Mouse (Mus musculus) thymus, postnatal 4 days (tissue): ENCODE data around the gene Haao.

ENCODE experiments used
- DNase-seq: peaks from one replicate; pipeline ENCODE4 v3.0.0; 2021

The Haao gene

DNA sequence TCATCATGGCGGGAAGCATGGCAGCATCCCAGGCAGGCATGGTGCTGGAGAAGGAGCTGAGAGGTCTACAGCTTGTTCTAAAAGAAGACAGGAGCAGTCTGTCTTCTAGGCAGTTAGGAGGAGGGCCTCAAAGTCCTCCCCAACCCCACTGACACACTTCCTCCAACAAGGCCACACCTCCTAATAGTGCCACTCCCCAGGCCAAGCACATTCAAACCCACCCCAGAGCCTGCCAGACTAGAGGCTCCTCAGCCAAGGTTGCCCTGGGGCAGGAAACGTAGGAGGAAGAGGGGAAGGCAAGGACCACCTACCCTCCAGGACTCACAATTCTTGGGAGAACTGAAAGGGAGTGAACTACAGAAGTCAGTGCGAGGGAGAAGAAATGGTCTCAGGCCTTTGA is at the start of gene Haao:
Gene Haao, minus strand, starts transcription at position 149 of the 400 bp plus-strand sequence.
- DNase-seq, result peak; percentile 46

GRCm38 (mm10) chr17:83897361-83897799 is 49.6 kb upstream of the Haao start:
- no peak for DNase-seq

DNA sequence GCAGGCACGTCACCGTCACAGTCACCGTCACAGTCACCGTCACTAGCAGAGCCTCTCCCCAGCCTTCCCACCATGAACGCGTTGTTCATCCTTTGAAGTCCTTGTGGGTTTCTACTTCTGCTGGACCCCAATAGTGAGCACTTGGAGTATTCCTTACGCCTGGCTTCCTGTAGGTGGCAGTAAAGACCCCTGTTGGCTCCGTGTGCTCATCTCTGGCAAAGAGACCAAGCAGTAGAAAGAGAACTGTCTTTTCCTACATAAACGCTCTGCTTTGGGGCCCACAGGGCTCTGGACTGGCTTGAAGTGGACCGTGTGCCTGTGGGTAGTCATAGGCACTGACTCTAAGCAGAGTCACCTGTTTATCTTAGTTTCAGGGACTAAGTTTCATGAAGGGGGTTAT is 49.0 kb upstream of the Haao start:
- peak; percentile 60 for DNase-seq

DNA sequence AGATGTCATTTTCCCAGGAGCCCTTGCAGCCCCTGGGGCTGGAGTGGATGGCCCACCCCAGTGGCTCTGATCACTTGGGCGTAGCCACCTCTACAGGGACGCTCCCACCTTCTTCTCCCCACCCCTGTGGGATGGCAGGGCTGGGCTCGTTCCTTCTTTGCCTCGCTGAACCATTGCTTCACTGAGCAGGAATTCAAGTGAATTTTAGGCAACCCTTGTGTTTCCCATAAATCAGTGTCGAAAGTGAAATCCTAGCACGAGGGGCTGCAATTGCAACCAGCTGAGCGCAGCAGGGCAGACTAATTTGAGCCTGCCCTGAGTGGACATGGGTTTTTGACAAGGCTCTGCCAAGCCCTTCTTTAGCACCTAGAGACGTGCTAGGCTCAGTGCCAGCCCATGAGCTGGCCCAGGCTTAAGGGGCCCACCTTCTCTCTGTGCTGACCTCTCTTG is 47.6 kb upstream of the Haao start:
- no peak for DNase-seq

DNA sequence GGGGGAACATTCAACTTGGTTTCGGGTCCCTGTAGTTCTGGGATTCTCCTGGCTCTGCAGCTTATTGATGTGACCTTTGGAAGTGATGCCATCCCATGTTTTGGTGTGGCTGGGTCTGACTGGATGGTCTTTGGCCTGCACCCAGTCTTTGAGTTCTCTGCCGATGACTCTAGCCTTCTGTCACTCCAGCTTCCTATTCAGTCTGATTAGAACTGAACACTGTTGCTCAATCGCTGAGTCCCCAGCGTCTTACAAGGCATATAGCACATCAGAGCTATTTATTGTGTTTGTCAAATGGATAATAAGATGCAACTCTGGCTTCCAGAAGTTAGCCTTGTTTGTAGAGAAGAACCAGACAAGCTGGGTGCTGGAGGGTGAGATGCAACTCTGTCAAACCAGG is 45.4 kb upstream of the Haao start:
- DNase-seq, result no peak

- no peak for DNase-seq
These were observed 44.1 kb upstream of the Haao start for GRCm38 (mm10) chr17:83891864-83892263.

DNA sequence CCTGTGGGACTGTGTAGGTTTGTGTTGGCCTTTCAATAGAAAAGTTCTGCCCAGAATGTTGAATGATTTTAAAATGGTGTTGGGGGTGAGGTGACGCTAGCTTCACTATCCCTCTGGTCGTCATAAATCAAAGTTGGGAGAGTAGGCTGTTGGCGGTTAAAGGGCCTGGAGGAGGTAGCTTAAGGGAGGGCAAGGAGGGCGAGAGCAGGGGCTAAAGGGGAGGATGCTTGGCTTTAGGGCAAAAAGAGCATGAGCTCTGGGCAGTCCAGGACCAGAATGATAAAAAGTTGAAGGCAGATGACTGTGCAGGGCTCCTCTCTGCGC is 42.6 kb upstream of the Haao start:
- no peak for DNase-seq

DNA sequence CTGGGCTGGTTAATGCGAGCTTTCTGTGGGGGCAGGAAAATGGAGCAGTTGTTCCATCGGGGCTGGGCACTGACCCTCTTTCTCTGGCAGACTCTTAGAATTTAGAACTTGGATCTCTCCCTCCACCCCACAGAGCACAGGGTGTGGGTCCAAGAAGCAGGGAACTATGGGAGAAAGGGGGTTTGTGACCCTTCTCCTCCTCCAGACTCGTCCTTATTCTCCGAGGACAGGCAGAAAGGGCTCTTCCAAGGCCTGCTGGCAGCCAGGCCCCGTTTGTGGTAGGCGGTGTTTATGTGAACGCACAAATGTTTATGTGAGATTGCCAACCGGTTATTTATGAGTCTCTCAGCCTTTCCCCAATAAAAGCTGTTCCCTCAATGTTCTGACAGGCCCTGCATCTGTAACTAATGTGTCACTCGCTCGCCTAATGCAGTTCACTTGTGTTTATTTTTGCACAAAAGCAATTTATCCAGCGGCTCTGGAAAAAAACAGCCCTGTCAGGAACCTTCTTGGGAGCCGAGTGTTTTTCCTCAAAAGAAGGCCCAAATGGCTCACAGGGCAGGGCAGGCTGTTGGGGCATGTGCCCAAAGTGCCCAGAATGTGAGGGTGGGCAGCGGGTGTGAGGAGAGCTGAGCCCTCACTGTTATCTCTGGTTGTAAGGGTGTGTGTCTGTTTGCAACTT is 42.1 kb upstream of the Haao start:
- DNase-seq, result no peak

- no peak for DNase-seq
These were observed 41.5 kb upstream of the Haao start for GRCm38 (mm10) chr17:83889329-83889690.

DNA sequence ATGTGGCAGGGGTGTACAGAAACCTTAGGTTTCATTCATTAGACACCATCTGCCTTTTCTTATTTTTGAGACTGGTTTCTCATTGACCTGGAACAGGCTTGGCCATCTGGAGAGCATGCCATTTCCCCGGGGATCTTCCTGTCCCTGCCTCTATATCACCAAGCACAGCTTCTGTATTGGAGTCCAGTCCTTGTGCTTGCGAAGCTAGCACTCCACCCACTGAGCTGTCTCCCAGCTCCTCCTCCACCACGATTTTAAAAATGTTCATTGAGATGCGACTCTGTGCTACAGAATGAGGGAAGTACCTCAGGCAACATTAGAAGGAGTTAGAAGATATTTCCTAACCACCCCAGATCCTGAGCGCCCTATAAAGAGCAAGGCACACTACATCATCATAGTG is 39.5 kb upstream of the Haao start:
- no peak for DNase-seq

DNA sequence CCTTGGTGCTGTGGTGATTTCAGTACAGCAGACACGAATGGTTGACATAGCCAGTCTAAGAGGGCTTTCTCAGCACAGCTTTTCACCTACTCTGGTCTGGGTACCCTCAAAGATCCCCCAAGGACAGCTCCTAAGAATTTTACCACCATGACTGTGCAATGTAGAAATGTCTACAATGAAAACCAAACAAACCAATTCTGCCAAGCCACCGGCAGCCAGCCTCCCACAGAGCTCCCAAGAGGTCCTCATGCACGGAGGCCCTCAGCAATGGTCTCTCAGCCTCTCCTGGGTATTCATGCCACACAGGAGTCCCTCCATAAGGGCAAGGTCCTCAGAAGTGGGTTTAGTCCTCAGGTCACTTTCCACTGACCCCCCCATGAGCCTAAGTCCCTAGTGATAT is 38.6 kb upstream of the Haao start:
- DNase-seq, result no peak

DNA sequence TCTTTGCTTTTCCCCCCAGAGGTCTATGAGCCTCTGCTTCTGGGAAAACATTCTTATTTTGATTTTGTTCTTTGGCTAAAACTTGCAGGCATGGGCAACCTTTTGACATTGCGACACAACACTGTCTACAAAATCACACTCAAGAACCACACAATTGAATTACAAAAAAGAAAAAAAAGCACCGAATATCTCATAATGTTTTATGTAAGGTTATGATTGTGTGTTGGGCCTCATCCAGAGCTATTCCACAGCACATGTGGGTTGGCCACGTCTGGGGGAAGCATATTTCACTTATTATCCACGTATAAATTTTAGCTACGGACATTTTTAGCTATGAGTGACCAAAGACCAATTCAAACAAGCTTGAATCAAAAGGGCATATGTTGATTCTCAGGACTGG is 38.0 kb upstream of the Haao start:
- DNase-seq, result no peak

GRCm38 (mm10) chr17:83885021-83885582 is 37.3 kb upstream of the Haao start:
- DNase-seq, result no peak

DNA sequence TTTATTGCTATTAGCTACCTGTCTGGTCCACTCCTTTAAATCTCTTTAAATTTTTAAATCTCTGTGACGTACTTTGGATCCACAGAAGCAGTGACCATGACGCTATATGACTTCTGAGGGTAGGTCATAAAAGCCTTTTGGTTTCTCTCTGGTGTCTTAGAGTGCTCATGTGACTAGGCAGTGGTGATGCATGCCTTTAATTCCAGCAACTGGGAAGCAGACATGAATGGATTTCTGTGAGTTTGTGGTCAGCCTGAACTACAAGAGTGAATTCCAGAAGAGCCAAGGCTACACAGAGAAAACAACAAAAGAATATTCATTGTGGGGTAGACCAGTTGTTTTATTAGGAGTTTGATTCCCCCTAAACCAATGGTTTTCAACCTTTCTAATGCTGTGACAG is 35.0 kb upstream of the Haao start:
- no peak for DNase-seq

GRCm38 (mm10) chr17:83881071-83881470 is 33.3 kb upstream of the Haao start:
- DNase-seq, result no peak

GRCm38 (mm10) chr17:83880174-83880710 is 32.5 kb upstream of the Haao start:
- no peak for DNase-seq

DNA sequence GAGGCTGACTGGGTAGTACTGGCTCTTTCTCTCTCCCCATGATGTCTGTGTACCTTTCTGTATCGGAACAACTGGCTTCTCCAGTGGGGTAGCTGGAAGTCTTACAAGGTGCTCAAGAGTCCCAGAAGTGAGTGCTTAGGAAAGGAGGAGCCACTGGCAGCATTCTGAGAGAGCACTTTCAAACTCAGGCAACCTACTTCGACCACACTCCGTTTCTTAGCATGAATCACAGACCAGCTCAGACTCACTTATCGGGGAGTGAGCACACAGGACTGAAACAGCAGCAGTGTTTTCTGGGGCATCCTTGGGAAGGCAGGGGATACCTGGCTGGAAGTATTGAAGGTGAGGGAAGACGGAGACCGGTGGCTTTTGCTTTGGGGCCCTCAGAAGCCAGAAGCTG is 31.9 kb upstream of the Haao start:
- DNase-seq, result no peak

GRCm38 (mm10) chr17:83874610-83875009 is 26.8 kb upstream of the Haao start:
- no peak for DNase-seq

DNA sequence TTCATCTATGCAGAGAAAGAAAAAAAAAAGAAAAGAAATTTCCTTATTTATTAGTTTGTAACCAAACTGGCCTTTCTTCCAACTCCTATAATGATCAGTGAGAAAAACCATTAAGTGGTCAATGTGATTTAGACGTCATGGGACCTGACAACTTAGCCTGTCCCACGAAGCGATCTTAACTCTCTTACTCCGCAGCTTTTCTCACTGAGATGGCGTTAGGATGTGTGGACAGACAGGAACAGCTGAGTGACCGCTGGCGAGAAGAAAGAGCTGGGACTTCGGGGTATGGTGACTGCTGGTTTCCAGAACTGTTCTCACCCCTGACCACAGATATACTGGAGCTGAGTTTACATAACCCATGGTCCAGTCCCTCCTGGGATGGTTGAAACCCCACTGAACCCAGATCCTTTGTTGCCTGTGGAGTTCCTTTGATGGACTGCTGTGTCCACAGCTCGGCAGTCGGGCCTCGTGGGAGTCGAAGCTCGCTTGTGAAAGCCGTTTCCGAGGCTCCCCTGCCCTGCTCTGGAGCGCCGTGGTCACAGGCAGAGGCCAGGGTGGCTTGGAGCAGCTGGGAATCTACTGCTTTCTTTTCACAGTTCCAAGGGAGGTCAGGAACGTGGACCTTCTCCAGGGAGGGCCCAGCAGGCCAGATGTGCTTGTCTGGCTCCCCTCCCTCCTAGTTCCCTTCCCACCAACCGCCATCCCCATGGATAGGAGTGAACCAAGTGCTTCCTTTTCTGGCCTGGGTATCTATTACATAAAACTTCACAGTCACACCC is 25.8 kb upstream of the Haao start:
- DNase-seq, result no peak

- DNase-seq, result peak; percentile 87
These were observed 25.1 kb upstream of the Haao start for GRCm38 (mm10) chr17:83872806-83873348.

- no peak for DNase-seq
These were observed 23.6 kb upstream of the Haao start for GRCm38 (mm10) chr17:83871354-83871753.

- DNase-seq, result no peak
These were observed 22.6 kb upstream of the Haao start for GRCm38 (mm10) chr17:83870385-83870784.

GRCm38 (mm10) chr17:83866582-83866981 is 18.8 kb upstream of the Haao start:
- DNase-seq, result no peak

DNA sequence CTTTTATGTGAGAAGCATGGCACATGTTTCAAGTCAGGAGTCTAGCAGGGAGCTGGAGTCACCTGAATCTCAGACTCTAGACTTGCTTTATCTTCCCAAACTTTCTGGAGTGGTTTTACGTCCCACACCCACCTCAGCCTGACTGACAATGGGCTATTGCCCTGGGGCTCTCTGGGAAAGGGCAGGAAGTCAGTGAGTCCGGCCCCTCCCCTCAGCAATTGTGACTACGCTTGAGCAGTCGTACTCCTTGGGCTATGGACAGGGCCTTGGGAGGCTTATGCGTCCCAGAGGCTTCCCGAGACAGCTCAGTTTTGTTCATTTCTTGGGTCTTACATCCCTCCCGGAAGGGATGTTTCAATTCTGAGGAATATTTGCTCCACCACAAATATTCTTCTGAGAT is 17.6 kb upstream of the Haao start:
- DNase-seq, result no peak
